Mouse (Mus musculus): ENCODE measurements around the gene St6gal1. TPM values are rescaled to one million over a fixed set of nuclear protein-coding genes. Genes with fewer than 3 reads are reported as not detected.

The St6gal1 gene
- total RNA-seq, 2 experiments from 2014 or later, result 41.4 to 48.5 TPM

- no peak for DNase-seq
Measured at GRCm38 (mm10) chr16:23361031-23361430, 136.5 kb downstream of the St6gal1 start.

- DNase-seq, result no peak
Measured at GRCm38 (mm10) chr16:23361434-23361970, 137.0 kb downstream of the St6gal1 start.

DNA sequence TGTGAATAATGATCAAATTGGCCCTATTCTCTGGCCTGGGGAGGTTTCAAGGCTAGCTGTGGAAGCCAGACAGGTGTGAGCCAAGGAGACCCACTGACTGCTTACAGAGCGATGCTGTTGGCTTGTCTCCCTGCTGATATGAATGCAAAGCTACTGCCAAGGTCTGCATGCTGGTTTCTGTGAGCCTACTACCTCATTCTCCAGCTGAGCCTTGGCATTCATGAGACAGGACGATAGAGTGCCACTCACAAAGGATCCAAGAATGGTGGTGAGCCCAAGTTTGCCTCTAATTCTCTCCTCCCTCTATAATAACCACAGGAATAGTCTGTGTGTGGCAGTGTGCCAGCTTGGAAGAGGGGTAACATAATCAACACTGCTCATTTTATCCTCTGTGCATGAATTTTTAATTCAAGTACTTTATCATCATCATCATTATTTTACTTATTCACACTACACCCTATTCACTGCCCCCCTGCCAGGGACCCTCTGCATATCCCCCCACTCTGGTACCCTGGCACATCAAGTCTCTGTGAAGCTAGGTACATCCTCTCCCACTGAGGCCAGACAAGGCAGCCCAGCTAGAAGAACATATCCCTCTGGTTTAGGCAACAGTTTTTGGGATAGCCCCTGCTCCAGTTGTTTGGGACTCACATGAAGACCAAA, 139.9 kb downstream of the St6gal1 start:
- DNase-seq, result no peak

GRCm38 (mm10) chr16:23369124-23369523, 144.6 kb downstream of the St6gal1 start:
- DNase-seq, result no peak

GRCm38 (mm10) chr16:23370724-23371123, 146.2 kb downstream of the St6gal1 start:
- no peak for DNase-seq

GRCm38 (mm10) chr16:23372340-23372739, 147.8 kb downstream of the St6gal1 start:
- no peak for DNase-seq

- DNase-seq, result no peak
Measured at GRCm38 (mm10) chr16:23374068-23374467, 149.5 kb downstream of the St6gal1 start.

DNA sequence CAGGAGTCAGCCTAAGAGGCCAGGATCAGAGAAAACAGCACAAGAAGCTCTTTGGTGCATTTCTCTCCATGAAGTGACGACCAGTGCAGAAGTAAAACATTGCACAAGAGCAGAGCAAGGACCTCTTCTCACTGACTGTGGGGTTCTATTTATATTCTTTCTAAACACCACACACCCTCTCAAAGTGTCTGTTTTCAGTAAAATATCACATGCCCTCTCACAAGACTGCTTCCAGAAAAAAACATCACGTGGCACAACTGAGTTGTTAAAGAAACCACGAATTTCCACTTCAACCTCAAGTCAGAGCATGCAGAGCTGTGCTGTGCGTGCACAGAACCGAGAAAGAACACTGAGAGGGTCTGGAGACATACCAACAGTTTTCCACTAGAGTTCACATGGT, 150.4 kb downstream of the St6gal1 start:
- DNase-seq, result no peak

GRCm38 (mm10) chr16:23376189-23376588, 151.6 kb downstream of the St6gal1 start:
- DNase-seq, result no peak

DNA sequence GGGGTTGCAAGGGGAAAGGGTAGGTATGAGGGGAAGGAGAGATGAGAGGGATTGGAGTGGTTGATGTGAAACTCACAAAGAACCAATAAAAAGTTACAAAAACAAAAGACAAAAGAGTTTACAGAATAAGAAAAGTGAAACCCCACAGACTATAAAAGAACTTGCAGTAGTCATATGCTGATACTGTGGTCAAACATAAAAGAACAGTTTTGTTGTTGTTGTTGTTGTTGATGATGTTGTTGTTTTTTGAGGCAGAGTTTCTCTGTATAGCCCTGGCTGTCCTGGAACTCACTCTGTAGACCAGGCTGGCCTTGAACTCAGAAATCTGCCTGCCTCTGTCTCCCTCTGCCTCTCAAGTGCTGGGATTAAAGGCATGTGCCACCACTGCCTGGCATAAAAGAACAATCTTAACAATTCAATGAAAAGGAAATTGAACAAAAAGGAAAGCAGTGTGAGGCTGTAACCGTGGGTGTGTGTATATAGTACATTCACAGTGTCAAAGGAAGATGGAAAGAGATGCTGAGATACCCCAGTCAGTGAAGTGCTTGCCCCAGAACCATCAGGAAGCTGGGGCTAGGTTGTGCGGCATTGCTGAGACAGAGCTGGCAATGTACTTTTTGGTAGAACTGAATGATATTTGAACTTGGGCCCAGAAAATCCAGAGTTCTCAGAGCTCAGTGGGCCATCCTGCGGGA, 155.1 kb downstream of the St6gal1 start:
- DNase-seq, result no peak

- DNase-seq, result no peak
Measured at GRCm38 (mm10) chr16:23384304-23384703, 159.8 kb downstream of the St6gal1 start.

- no peak for DNase-seq
Measured at GRCm38 (mm10) chr16:23397931-23398330, 173.4 kb downstream of the St6gal1 start.

DNA sequence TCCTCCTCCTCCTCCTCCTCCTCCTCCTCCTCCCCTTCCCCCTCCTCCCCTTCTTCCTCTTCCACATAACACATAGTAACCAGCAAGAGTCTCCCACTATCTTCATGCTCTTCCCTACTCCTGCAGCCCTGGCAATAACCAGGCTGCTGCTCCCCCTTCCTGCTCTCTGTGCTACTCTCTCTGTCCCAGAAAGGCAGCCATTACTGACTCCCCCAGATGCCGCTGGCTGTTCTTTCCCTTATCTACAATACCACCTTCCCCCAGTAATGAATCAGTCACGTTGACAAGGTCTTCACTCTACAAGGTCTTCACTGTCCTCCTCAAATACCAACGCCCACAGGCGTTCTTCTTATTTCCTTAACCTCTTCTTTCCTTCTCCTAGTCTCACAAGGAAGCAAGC, 176.9 kb downstream of the St6gal1 start:
- peak; percentile 33 for DNase-seq

GRCm38 (mm10) chr16:23401959-23402358, 177.4 kb downstream of the St6gal1 start:
- no peak for DNase-seq

- peak; percentile 87 for DNase-seq
Measured at GRCm38 (mm10) chr16:23403008-23403755, 178.6 kb downstream of the St6gal1 start.

Other genes with a start within 250 kb of the St6gal1 start
- 10 to 100 TPM; 27.4 to 62.7 TPM for gene Kng2, start 195.3 kb upstream of the St6gal1 start, total RNA-seq (2021)
- 100 to 1,000 TPM; 216 to 507 TPM for gene Kng1, start 166.9 kb upstream of the St6gal1 start, total RNA-seq (2021)
- gene Eif4a2, start 117.3 kb upstream of the St6gal1 start, total RNA-seq (2021), result 100 to 1,000 TPM; 295 to 433 TPM
- gene Rfc4, start 97.0 kb upstream of the St6gal1 start, total RNA-seq (2021), result 10 to 100 TPM; 14.3 to 17.1 TPM
- gene Adipoq, start 78.2 kb upstream of the St6gal1 start, total RNA-seq (2021), result 100 to 1,000 TPM; 387 to 442 TPM
- gene Rtp1, start 204.4 kb downstream of the St6gal1 start, total RNA-seq (2021), result not detected

Measured in adrenal gland, postnatal 10 days (tissue).